Mouse (Mus musculus): ENCODE data around the gene Grid2ip.

DNA sequence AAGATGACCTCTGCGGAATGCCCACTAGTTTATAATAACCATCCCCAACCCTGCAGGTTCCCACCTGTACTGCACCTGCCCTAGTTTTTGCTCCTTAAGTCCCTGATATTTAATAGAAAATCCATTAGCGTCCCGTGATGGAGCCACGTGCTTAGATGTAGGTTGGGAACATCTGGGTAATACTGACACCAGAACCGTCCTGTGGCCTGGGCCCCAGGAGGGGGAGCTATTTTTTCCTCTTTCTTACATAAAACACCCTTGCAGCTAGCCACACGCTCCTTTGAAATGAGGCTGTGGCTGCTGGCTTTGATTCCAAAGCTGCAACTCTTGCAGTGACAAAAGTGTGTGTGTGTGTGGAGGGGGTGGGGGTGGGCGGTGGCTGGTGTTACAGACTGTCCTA lies 2.1 kb downstream of the Grid2ip start:
- no peak for TF ChIP-seq POLR2A (IDR thresholded peaks at IDR 0.05; ENCODE audit: insufficient read length, low read depth)
- no peak for TF ChIP-seq E2F4 (IDR thresholded peaks at IDR 0.05; ENCODE audit: insufficient read depth)
- no peak for TF ChIP-seq MYOD1 (IDR thresholded peaks at IDR 0.05; ENCODE audit: control insufficient read depth in 1 of 3, insufficient read length in 2 of 3, low read depth in 2 of 3)
- TF ChIP-seq USF1 (IDR thresholded peaks at IDR 0.05; ENCODE audit: low read depth): no peak
- no peak for TF ChIP-seq CEBPB (IDR thresholded peaks at IDR 0.05; ENCODE audit: insufficient read depth, poor library complexity, severe bottlenecking)
- TF ChIP-seq MAX (IDR thresholded peaks at IDR 0.05; ENCODE audit: low read depth): no peak
- TF ChIP-seq TCF12 (IDR thresholded peaks at IDR 0.05; ENCODE audit: insufficient read depth, poor library complexity, severe bottlenecking): no peak
- TF ChIP-seq POLR2AphosphoS2 (IDR thresholded peaks at IDR 0.05; ENCODE audit: insufficient read length, low read depth): no peak
- TF ChIP-seq SRF (IDR thresholded peaks at IDR 0.05; ENCODE audit: control insufficient read depth, insufficient read length, low read depth): no peak
- no peak for TF ChIP-seq MYOG (IDR thresholded peaks at IDR 0.05; ENCODE audit: control insufficient read depth in 1 of 3, insufficient read depth in 1 of 3, insufficient read length in 2 of 3, low read depth in 2 of 3)

Data from myocyte (in vitro differentiated cells).